ENCODE assay signal across 10 mouse cellular contexts in genomic region chr4:59382131-59382530, GRCm38 (mm10). TPM values are rescaled to one million over a fixed set of nuclear protein-coding genes. Genes with fewer than 3 reads are reported as not detected.
DNase-seq lines count a peak whose midpoint lies in the region; ATAC-seq and TF ChIP-seq lines count a peak whose summit lies in the region.
"Had no signal": no experiment of that assay in that cellular context is flagged by ENCODE, and none has a peak within 500 bp of the region (broad histone marks: within the 10 kb centered on the region; RNA-seq: fewer than 3 reads in every experiment).

No protein-coding gene starts in this region.

- TF ChIP-seq CTCF in left cerebral cortex, adult 2 months (IDR thresholded peaks at IDR 0.05) = no peak; the same call in 1 of the 2 replicates
- TF ChIP-seq CTCF in stomach, postnatal 0 days (IDR thresholded peaks at IDR 0.05; ENCODE audit: low read depth) = peak; percentile 33

- H3K27ac ChIP-seq in left cerebral cortex, adult 2 months = peak overlapping the region; percentile 33; the same call in 1 of the 2 replicates
- no peak overlapping the region for H3K27ac ChIP-seq in heart, embryonic 13.5 days (replicated peaks)
- H3K27ac ChIP-seq in limb, embryonic 10.5 days = peak overlapping the region; percentile 76
- H3K27ac ChIP-seq in stomach, postnatal 0 days (replicated peaks) = no peak overlapping the region

- H3K4me3 ChIP-seq in left cerebral cortex, adult 2 months = no peak overlapping the region
- H3K4me3 ChIP-seq in heart, embryonic 13.5 days = peak overlapping the region; percentile 14; the same call in 1 of the 2 replicates
- peak overlapping the region; percentile 31; the same call in 1 of the 2 replicates for H3K4me3 ChIP-seq in limb, embryonic 10.5 days
- H3K4me3 ChIP-seq in stomach, postnatal 0 days (ENCODE audit: low read depth, low read length) = no peak overlapping the region
- H3K4me3 ChIP-seq: erythroblast, embryonic 14.5 days had no signal

- H3K9me3 ChIP-seq in heart, embryonic 13.5 days = no peaks in the 10 kb centered on the region
- H3K9me3 ChIP-seq in limb, embryonic 10.5 days (replicated peaks) = no peaks in the 10 kb centered on the region
- no peaks in the 10 kb centered on the region for H3K9me3 ChIP-seq in stomach, postnatal 0 days (ENCODE audit: control insufficient read depth, low read length)
- H3K9me3 ChIP-seq: G1E had no signal

- no peaks in the 10 kb centered on the region for H3K27me3 ChIP-seq in heart, embryonic 13.5 days (replicated peaks)
- H3K27me3 ChIP-seq in limb, embryonic 10.5 days (ENCODE audit: low read depth, poor library complexity, severe bottlenecking) = no peaks in the 10 kb centered on the region
- H3K27me3 ChIP-seq in stomach, postnatal 0 days (ENCODE audit: control insufficient read depth, insufficient read depth, low read length) = no peaks in the 10 kb centered on the region

- ATAC-seq in heart, embryonic 13.5 days (ENCODE audit: extremely low read depth, insufficient number of reproducible peaks, low FRiP score, low TSS enrichment) = no peak
- ATAC-seq in stomach, postnatal 0 days (ENCODE audit: low FRiP score, low TSS enrichment) = no peak
- no peak for ATAC-seq in CD4-positive, CD25-positive, alpha-beta regulatory T cell, adult 4 months

- no peaks in the 10 kb centered on the region for H3K36me3 ChIP-seq in heart, embryonic 13.5 days
- no peaks in the 10 kb centered on the region for H3K36me3 ChIP-seq in limb, embryonic 10.5 days
- no peaks in the 10 kb centered on the region for H3K36me3 ChIP-seq in stomach, postnatal 0 days (ENCODE audit: control insufficient read depth, insufficient read depth, low read length)

- peak overlapping the region; percentile 53 for H3K4me2 ChIP-seq in heart, embryonic 13.5 days
- no peak overlapping the region; the same call in 1 of the 2 replicates for H3K4me2 ChIP-seq in stomach, postnatal 0 days (replicated peaks; ENCODE audit: low read depth)

- no peak for TF ChIP-seq EP300 in stomach, postnatal 0 days (optimal IDR thresholded peaks at IDR 0.05)

- peaks cover 23% of the 10 kb centered on the region for H3K4me1 ChIP-seq in heart, embryonic 13.5 days
- H3K4me1 ChIP-seq in limb, embryonic 10.5 days = peaks cover 19% of the 10 kb centered on the region
- H3K4me1 ChIP-seq in stomach, postnatal 0 days (replicated peaks; ENCODE audit: control insufficient read depth, insufficient read depth) = no peaks in the 10 kb centered on the region

- 0 out of 2 replicates have a peak overlapping the region, but pooled peaks have one; percentile 40 for H3K9ac ChIP-seq in heart, embryonic 13.5 days
- H3K9ac ChIP-seq in stomach, postnatal 0 days (ENCODE audit: low read length) = no peak overlapping the region

- 22% methylated on average over 12 of the region's 12 CpGs for WGBS in heart, embryonic 13.5 days
- 34% methylated on average over 12 of the region's 12 CpGs for WGBS in limb, embryonic 10.5 days
- 47% methylated on average over 12 of the region's 12 CpGs for WGBS in stomach, postnatal 0 days

- intact Hi-C loops in left cerebral cortex, adult 2 months (cut with DNase I) = loop anchor here (5.0 kb wide), 3 partner anchors 80 to 490 kb away; no protein-coding TSS in a partner anchor

- DNase-seq in left cerebral cortex, adult 2 months (ENCODE audit: extremely low spot score in 1 of 2, low spot score in 2 of 2) = no peak
- DNase-seq in left cerebral cortex, adult 8-10 months (ENCODE audit: low spot score in 2 of 2) = no peak
- DNase-seq in limb, embryonic 10.5 days (ENCODE audit: low spot score) = peak; percentile 71
- DNase-seq in stomach, postnatal 0 days (ENCODE audit: low spot score) = no peak
- DNase-seq in cerebellum, adult 8-10 months = no peak
- no peak for DNase-seq in adrenal gland, adult (ENCODE audit: inconsistent age in 2 of 2, low spot score in 1 of 2)

RNA-seq across cellular contexts. Expression of gene Susd1, which starts 56.3 kb away (rescaled TPM):
- total RNA-seq in left cerebral cortex, adult 2 months (2021) = 1 to 10 TPM; 7.1 to 7.5 TPM
- 10 to 100 TPM in 1 of 4 experiments, 1 to 10 TPM in 3; 7.8 to 11.2 (median 9.8) TPM for total RNA-seq in left cerebral cortex, adult 8-10 months (2022)
- polyA plus RNA-seq in heart, embryonic 13.5 days (2015; fragmentation: Nextera tagmentation; extraction: Ambion mirVana) = 7.1 and 7.4 TPM in 2 replicates
- polyA plus RNA-seq in limb, embryonic 10.5 days (2016; fragmentation: Nextera tagmentation; extraction: Ambion mirVana) = 1.2 and 2.0 TPM in 2 replicates
- polyA plus RNA-seq in stomach, postnatal 0 days (2015; fragmentation: Nextera tagmentation; extraction: Ambion mirVana) = 3.2 and 3.4 TPM in 2 replicates
- polyA plus RNA-seq in CD4-positive, CD25-positive, alpha-beta regulatory T cell, adult 4 months (2017; shearing (Covaris generic)) = 1 to 10 TPM in 1 of 2 experiments, under 1 TPM in 1; 0.99 to 3.2 TPM

Comparison
In these comparisons a context has a peak if more than half of its experiments do, and no peak if none do; other contexts are left out.
1. H3K27ac ChIP-seq: peak in left cerebral cortex, adult 2 months (single experiment) and limb, embryonic 10.5 days (single experiment); none in heart, embryonic 13.5 days (single experiment) and stomach, postnatal 0 days (single experiment).
2. H3K4me3 ChIP-seq: peak in heart, embryonic 13.5 days (single experiment) and limb, embryonic 10.5 days (single experiment); none in left cerebral cortex, adult 2 months (single experiment) and stomach, postnatal 0 days (single experiment).